Mouse (Mus musculus) intestine, embryonic 16.5 days (tissue): ENCODE measurements around the gene Cdyl2. TPM values are rescaled to one million over a fixed set of nuclear protein-coding genes. Genes with fewer than 3 reads are reported as not detected.
A peak's percentile ranks its signal among the peaks of the same experiment; 100 is the strongest.

Source experiments
- ATAC-seq: fragments of 200-750 bp; cut with Nextera tagmentation; 2 replicates; pipeline ENCODE4 v1.8.0; 2017; ENCODE audit warnings: moderate TSS enrichment, moderate library complexity
- H3K27ac ChIP-seq: fragments of 300-500 bp; sonication (generic); 2 replicates; pipeline ENCODE4 v1.5.1; 2014; ENCODE audit warnings: mild to moderate bottlenecking, low read length
- H3K27me3 ChIP-seq: fragments of 300-500 bp; sonication (generic); replicated peaks from 2 replicates; pipeline ENCODE4 v1.6.1; 2014; ENCODE audit warnings: low read length, control low read depth, mixed read lengths; ENCODE audit not compliant: control insufficient read depth, insufficient read depth
- H3K36me3 ChIP-seq: fragments of 300-500 bp; sonication (generic); 2 replicates; pipeline ENCODE4 v1.6.1; 2014; ENCODE audit warnings: low read length, control low read depth; ENCODE audit not compliant: control insufficient read depth, insufficient read depth
- H3K4me1 ChIP-seq: fragments of 300-500 bp; sonication (generic); 2 replicates; pipeline ENCODE4 v1.6.1; 2014; ENCODE audit warnings: low read length, control low read depth, mixed read lengths; ENCODE audit not compliant: control insufficient read depth, insufficient read depth
- H3K4me2 ChIP-seq: fragments of 300-500 bp; sonication (generic); 2 replicates; pipeline ENCODE4 v1.6.1; 2014; ENCODE audit warnings: low read depth, low read length, control low read depth
- H3K4me3 ChIP-seq: fragments of 300-500 bp; sonication (generic); 2 replicates; pipeline ENCODE4 v1.5.1; 2014; ENCODE audit warnings: mild to moderate bottlenecking, low read length
- H3K9ac ChIP-seq: fragments of 300-500 bp; sonication (generic); 2 replicates; pipeline ENCODE4 v1.6.1; 2014; ENCODE audit warnings: low read depth, low read length
- H3K9me3 ChIP-seq: fragments of 300-500 bp; sonication (generic); 2 replicates; pipeline ENCODE4 v1.6.1; 2016; ENCODE audit warnings: low read length, control low read depth; ENCODE audit not compliant: control insufficient read depth
- WGBS: fragments of 180-500 bp; shearing (Covaris S2); extraction: QIAGEN DNeasy Blood & Tissue Kit; methylation state at CpG from one replicate; pipeline ENCODE4 v1.1.7; 2014; 5-methylcytosine and 5-hydroxymethylcytosine counted together
- polyA plus RNA-seq: library from polyadenylated mRNA; unstranded; fragments of >200 nt; fragmentation: Nextera tagmentation; extraction: Ambion mirVana; gene quantifications from 2 replicates; pipeline ENCODE4 v1.2.1, GENCODE M21; 2015

Cdyl2 gene
- polyA plus RNA-seq, 1 experiment from 2014 or later = 4.3 TPM

DNA sequence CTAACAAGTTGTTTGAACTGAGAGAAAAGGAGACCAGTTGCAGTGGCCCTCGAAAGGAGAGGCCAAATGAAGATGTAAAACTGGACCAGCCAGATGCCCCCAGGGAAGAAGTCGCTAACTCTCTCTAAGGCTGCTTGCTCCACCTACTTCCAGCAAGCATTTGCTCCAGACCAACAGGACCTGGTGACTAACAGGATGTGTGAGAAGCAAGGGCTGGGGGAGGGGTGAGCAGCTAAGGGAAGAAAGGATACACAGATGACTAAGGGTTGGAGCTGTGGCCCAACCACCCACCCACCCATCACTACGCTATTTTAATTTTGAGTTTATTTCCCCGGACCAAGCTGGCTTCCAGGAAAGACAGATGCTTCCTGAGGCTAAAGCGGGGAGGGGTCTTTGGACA lies 2.5 kb upstream of the Cdyl2 start:
- Histone ChIP-seq H3K9me3 (no peaks in the 10 kb centered on the region), H3K27ac (no peak overlapping the region), H3K4me2 (no peak overlapping the region), H3K4me3 (no peak overlapping the region), H3K4me1 (peaks cover 5% of the 10 kb centered on the region), H3K27me3 (peaks cover 4% of the 10 kb centered on the region; the same call in 1 of the 2 replicates), H3K9ac (no peak overlapping the region), H3K36me3 (no peaks in the 10 kb centered on the region)
- ATAC-seq = no peak
- WGBS = 64% methylated on average over 5 of the region's 5 CpGs

GRCm38 (mm10) chr8:116734176-116734575 lies 1.4 kb upstream of the Cdyl2 start:
- Histone ChIP-seq H3K4me1 (peaks cover 5% of the 10 kb centered on the region), H3K9me3 (0 out of 2 replicates have a peak, but pooled peaks cover under 1% of the 10 kb centered on the region), H3K27ac (no peak overlapping the region), H3K4me3 (no peak overlapping the region), H3K36me3 (no peaks in the 10 kb centered on the region), H3K4me2 (no peak overlapping the region), H3K9ac (no peak overlapping the region), H3K27me3 (peaks cover 4% of the 10 kb centered on the region; the same call in 1 of the 2 replicates)
- WGBS = 60% methylated on average over 9 of the region's 9 CpGs
- ATAC-seq = no peak

DNA sequence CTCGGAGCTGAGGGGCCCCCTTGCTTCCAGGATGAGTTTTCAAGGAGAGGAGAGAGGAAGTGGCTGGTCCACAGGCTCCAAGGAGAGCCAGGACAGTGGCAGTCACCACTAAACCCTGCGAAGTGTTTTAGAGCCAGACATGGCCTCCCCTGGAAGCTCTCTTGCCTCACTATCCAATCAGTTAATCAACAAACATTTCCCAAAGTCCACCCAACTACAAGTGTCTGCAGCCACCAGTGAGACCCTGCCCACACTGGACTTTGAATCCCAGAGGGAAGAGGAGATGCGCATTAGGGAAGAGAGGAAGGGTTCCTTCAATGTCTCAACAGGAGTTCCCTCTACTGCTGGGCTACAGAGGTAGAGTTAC lies 840 bp upstream of the Cdyl2 start:
- H3K4me2 ChIP-seq = peak overlapping the region; percentile 80
- H3K27ac ChIP-seq = no peak overlapping the region
- 0 out of 2 replicates have a peak, but pooled peaks cover 4% of the 10 kb centered on the region for H3K36me3 ChIP-seq
- H3K9me3 ChIP-seq = 0 out of 2 replicates have a peak, but pooled peaks cover 3% of the 10 kb centered on the region
- WGBS = 30% methylated on average over 3 of the region's 3 CpGs
- peaks cover 4% of the 10 kb centered on the region; the same call in 1 of the 2 replicates for H3K27me3 ChIP-seq
- peak; percentile 14 for ATAC-seq
- H3K9ac ChIP-seq = peak overlapping the region; percentile 85
- H3K4me3 ChIP-seq = peak overlapping the region; percentile 86
- peaks cover 5% of the 10 kb centered on the region for H3K4me1 ChIP-seq

- peak; percentile 76 for ATAC-seq
- H3K4me1 ChIP-seq = peaks cover 5% of the 10 kb centered on the region
- H3K27ac ChIP-seq = peak overlapping the region; percentile 87
- H3K27me3 ChIP-seq = peaks cover 2% of the 10 kb centered on the region; the same call in 1 of the 2 replicates
- H3K36me3 ChIP-seq = 0 out of 2 replicates have a peak, but pooled peaks cover 4% of the 10 kb centered on the region
- H3K9me3 ChIP-seq = 0 out of 2 replicates have a peak, but pooled peaks cover 3% of the 10 kb centered on the region
- H3K4me3 ChIP-seq = peak overlapping the region; percentile 86
- peak overlapping the region; percentile 80 for H3K4me2 ChIP-seq
- H3K9ac ChIP-seq = peak overlapping the region; percentile 85
- 2% methylated on average over 40 of the region's 46 CpGs for WGBS
These were observed 661 bp downstream of the Cdyl2 start for GRCm38 (mm10) chr8:116731976-116732683.

DNA sequence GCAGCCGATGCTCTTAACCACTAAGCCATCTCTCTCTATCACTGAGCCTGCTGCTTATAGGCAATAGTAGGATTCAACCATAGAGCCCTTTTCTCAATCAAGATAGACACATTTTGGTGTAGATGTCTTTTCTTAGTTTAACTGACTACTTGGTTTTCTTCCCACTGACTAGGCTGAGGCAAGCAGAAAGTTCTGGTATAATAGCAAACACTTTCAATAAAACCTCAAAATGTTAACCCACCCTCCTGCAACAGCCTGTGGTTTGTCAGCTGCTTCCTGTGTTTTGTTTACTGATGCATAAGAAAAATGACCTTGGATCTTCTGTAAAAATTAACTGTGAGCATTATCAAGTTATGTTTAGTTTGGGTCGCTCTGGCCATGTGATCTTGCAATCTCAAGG lies 11.3 kb downstream of the Cdyl2 start:
- Histone ChIP-seq H3K4me3 (no peak overlapping the region), H3K9me3 (no peaks in the 10 kb centered on the region), H3K4me2 (no peak overlapping the region), H3K9ac (no peak overlapping the region), H3K27me3 (no peaks in the 10 kb centered on the region), H3K4me1 (no peaks in the 10 kb centered on the region), H3K27ac (no peak overlapping the region), H3K36me3 (no peaks in the 10 kb centered on the region)
- WGBS = 76% methylated on average over 2 of the region's 2 CpGs
- no peak for ATAC-seq

DNA sequence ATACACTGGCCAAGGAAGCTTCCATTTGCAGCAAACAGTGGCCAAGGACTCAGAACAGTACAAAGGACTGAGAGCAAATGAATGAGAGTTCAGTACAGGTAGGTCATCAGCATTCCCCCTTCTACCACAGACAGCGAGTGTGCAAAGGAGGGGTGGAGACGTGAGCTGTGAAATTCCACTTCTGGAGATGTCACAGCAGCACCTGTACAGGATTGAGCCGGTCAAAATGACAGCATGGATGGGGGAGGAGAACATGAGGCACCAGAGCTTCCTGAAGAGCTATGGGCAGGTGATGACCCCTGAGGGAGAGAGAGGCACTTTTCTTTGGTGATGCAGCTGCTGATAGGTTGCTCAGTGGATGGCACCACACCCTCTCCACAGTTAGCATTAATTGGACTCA lies 25.3 kb downstream of the Cdyl2 start:
- H3K36me3 ChIP-seq = no peaks in the 10 kb centered on the region
- H3K27ac ChIP-seq = no peak overlapping the region
- no peaks in the 10 kb centered on the region for H3K9me3 ChIP-seq
- no peak overlapping the region for H3K4me2 ChIP-seq
- H3K4me3 ChIP-seq = no peak overlapping the region
- WGBS = 79% methylated on average over 3 of the region's 3 CpGs
- H3K9ac ChIP-seq = no peak overlapping the region
- no peaks in the 10 kb centered on the region for H3K27me3 ChIP-seq
- no peak for ATAC-seq
- H3K4me1 ChIP-seq = no peaks in the 10 kb centered on the region

- no peak overlapping the region for H3K4me3 ChIP-seq
- H3K9me3 ChIP-seq = no peaks in the 10 kb centered on the region; the same call in 1 of the 2 replicates
- H3K36me3 ChIP-seq = no peaks in the 10 kb centered on the region
- H3K27ac ChIP-seq = no peak overlapping the region
- no peaks in the 10 kb centered on the region for H3K4me1 ChIP-seq
- H3K4me2 ChIP-seq = no peak overlapping the region
- H3K9ac ChIP-seq = no peak overlapping the region
- ATAC-seq = no peak
- no peaks in the 10 kb centered on the region for H3K27me3 ChIP-seq
- WGBS = 86% methylated on average over 6 of the region's 6 CpGs
These were observed 30.3 kb downstream of the Cdyl2 start for GRCm38 (mm10) chr8:116702501-116702900.

DNA sequence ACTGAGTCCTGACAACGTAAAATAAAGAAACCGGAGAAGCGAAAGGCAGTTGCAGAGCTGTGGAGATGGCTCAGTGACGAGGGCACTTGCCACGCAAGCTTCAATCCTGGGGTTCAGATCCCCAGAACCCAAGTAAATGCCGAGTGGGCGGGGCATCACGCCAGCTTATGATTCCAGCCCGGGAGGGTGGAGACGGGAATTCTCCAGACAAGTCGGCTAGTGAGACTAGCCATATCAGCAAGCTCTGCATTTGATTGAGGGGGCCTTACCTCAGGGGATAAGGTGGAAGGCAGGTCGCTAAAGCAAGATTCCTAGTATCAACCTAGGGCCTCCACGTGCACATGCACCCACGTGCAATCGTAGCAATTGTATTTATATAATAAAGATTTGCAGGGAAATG lies 39.9 kb downstream of the Cdyl2 start:
- no peak overlapping the region for H3K4me2 ChIP-seq
- no peak overlapping the region for H3K9ac ChIP-seq
- H3K27me3 ChIP-seq = no peaks in the 10 kb centered on the region
- H3K9me3 ChIP-seq = no peaks in the 10 kb centered on the region
- WGBS = 78% methylated on average over 15 of the region's 15 CpGs
- no peaks in the 10 kb centered on the region for H3K4me1 ChIP-seq
- no peaks in the 10 kb centered on the region for H3K36me3 ChIP-seq
- ATAC-seq = no peak
- H3K27ac ChIP-seq = no peak overlapping the region
- H3K4me3 ChIP-seq = no peak overlapping the region

GRCm38 (mm10) chr8:116689741-116690140 lies 43.0 kb downstream of the Cdyl2 start:
- WGBS = 86% methylated on average over 3 of the region's 3 CpGs
- Histone ChIP-seq H3K36me3 (no peaks in the 10 kb centered on the region), H3K4me3 (no peak overlapping the region), H3K9me3 (no peaks in the 10 kb centered on the region), H3K27me3 (no peaks in the 10 kb centered on the region), H3K4me2 (no peak overlapping the region), H3K4me1 (no peaks in the 10 kb centered on the region), H3K9ac (no peak overlapping the region), H3K27ac (no peak overlapping the region)
- no peak for ATAC-seq
